Mouse (Mus musculus) testis, adult 2 months (tissue): ENCODE measurements around the gene Zfp810.

Experiments
- CTCF ChIP-seq: fragments of 200-500 bp; IDR thresholded peaks from 2 replicates; pipeline ENCODE4 v1.5.1; 2012; ENCODE audit warnings: low read depth, mild to moderate bottlenecking, inconsistent platforms, low read length, moderate library complexity; ENCODE audit not compliant: control insufficient read depth, insufficient read depth, insufficient replicate concordance
- POLR2A ChIP-seq: fragments of 200-500 bp; IDR thresholded peaks from 2 replicates; pipeline ENCODE4 v1.6.1; 2012; ENCODE audit warnings: low read depth, mild to moderate bottlenecking, inconsistent platforms, low read length, moderate library complexity; ENCODE audit not compliant: control insufficient read depth

GRCm38 (mm10) chr9:22260092-22260422 lies 47.4 kb downstream of the Zfp810 start:
- no peak for TF ChIP-seq POLR2A
- TF ChIP-seq CTCF, result no peak
